Mouse (Mus musculus) stomach, embryonic 14.5 days (tissue): ENCODE data around the gene Dst. TPM values are rescaled to one million over a fixed set of nuclear protein-coding genes. Genes with fewer than 3 reads are reported as not detected.
A peak's percentile ranks its signal among the peaks of the same experiment; 100 is the strongest.

Experiments
- ATAC-seq: fragments of 200-750 bp; cut with Nextera tagmentation; 2 replicates; pipeline ENCODE4 v1.8.0; 2017; ENCODE audit warnings: low read depth, moderate TSS enrichment; ENCODE audit not compliant: insufficient number of reproducible peaks, insufficient read depth, low FRiP score
- H3K27ac ChIP-seq: fragments of 300-500 bp; sonication (generic); 2 replicates; pipeline ENCODE4 v1.5.1; 2014; ENCODE audit warnings: mild to moderate bottlenecking, low read length, moderate library complexity, mixed read lengths
- H3K27me3 ChIP-seq: fragments of 300-500 bp; sonication (generic); 2 replicates; pipeline ENCODE4 v1.6.1; 2014; ENCODE audit warnings: low read length, control low read depth, mixed read lengths; ENCODE audit not compliant: control insufficient read depth, insufficient read depth
- H3K36me3 ChIP-seq: fragments of 300-500 bp; sonication (generic); 2 replicates; pipeline ENCODE4 v1.6.1; 2014; ENCODE audit warnings: mild to moderate bottlenecking, control low read depth, low read length, moderate library complexity, mixed read lengths; ENCODE audit not compliant: control insufficient read depth, insufficient read depth
- H3K4me1 ChIP-seq: fragments of 300-500 bp; sonication (generic); 2 replicates; pipeline ENCODE4 v1.6.1; 2014; ENCODE audit warnings: low read length, control low read depth, mixed read lengths; ENCODE audit not compliant: control insufficient read depth, insufficient read depth
- H3K4me2 ChIP-seq: fragments of 300-500 bp; sonication (generic); replicated peaks from 2 replicates; pipeline ENCODE4 v1.6.1; 2014; ENCODE audit warnings: low read depth, low read length, control low read depth
- H3K4me3 ChIP-seq: fragments of 300-500 bp; sonication (generic); 2 replicates; pipeline ENCODE4 v1.5.1; 2014; ENCODE audit warnings: low read depth, low read length, control low read depth
- H3K9ac ChIP-seq: fragments of 300-500 bp; sonication (generic); replicated peaks from 2 replicates; pipeline ENCODE4 v1.6.1; 2014; ENCODE audit warnings: low read depth, mild to moderate bottlenecking, control low read depth, low read length, moderate library complexity, mixed read lengths
- H3K9me3 ChIP-seq: fragments of 300-500 bp; sonication (generic); 2 replicates; pipeline ENCODE4 v1.6.1; 2016; ENCODE audit warnings: low read depth, low read length, control low read depth; ENCODE audit not compliant: control insufficient read depth
- WGBS: fragments of 180-500 bp; shearing (Covaris S2); extraction: QIAGEN DNeasy Blood & Tissue Kit; methylation state at CpG from one replicate; pipeline ENCODE4 v1.1.7; 2014; 5-methylcytosine and 5-hydroxymethylcytosine counted together
- polyA plus RNA-seq: library from polyadenylated mRNA; unstranded; fragments of >200 nt; fragmentation: Nextera tagmentation; extraction: Ambion mirVana; gene quantifications from 2 replicates; pipeline ENCODE4 v1.2.1, GENCODE M21; 2014

The Dst gene
- polyA plus RNA-seq, 1 experiment from 2014 or later: 42.0 TPM

DNA sequence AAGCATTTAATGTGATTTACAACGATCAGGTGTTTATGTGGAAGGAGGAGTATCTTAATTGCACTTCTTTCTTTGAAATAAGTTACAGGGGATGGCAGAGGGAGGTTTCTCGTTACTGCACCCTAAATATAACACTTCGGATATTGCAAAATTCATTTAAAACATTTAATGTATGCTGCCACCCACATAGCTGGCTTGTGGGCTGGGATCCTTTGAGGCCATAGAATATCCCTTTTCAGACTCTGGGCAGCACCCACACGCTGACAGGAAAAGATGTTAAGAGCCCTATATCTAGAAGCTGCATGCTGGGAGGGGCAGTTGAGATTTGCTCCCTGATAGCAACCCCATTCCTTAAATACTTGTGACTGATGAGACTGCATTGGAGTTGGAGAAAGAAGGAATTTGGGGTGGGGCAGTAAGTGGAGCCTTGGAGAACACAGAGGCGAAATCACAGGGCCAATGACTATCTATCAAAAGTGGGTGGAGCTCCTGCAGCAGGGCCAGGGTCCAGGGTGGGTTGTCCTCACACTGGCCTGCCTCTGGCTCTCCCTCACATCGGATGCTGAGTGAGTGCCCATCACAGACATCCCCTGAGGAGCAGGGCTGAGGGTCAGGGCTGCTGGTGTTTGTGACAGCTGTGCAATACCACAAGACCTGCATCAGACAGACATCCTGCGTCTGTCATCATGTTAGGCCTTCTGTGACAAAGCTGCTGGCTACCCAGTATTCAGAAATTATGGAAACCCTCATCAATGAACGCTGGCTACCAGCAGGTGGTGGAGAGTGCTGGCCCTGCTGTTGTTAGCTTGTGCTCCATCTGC lies 133.1 kb downstream of the Dst start:
- WGBS: 37% methylated on average over 8 of the region's 8 CpGs
- Histone ChIP-seq H3K4me1 (no peaks in the 10 kb centered on the region), H3K4me2 (no peak overlapping the region), H3K4me3 (no peak overlapping the region), H3K27ac (no peak overlapping the region), H3K9ac (no peak overlapping the region), H3K9me3 (no peaks in the 10 kb centered on the region), H3K27me3 (no peaks in the 10 kb centered on the region), H3K36me3 (no peaks in the 10 kb centered on the region)
- peak; percentile 53; the same call in 1 of the 2 replicates for ATAC-seq

DNA sequence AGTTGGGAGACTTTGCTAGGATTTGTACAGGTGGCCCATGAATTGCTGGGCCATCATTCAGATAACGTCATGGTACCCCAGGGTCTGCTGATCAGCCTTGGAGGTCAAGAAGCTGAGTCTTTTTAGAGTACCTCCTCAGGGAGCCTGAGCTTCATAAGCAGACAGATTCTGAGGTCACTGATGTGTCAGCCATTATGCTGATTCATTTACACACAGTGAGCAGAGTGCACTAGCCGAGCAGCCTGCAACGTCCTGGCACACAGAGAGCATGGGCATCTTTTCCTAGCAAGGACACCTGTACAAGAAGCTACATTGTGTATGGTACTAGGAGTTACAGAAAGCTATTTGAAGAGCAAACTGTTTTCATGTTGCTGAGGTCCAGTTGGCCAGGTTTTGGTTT lies 134.3 kb downstream of the Dst start:
- H3K9me3 ChIP-seq: no peaks in the 10 kb centered on the region
- H3K27me3 ChIP-seq: no peaks in the 10 kb centered on the region
- H3K27ac ChIP-seq: no peak overlapping the region
- H3K4me1 ChIP-seq: no peaks in the 10 kb centered on the region
- no peak for ATAC-seq
- H3K4me2 ChIP-seq: no peak overlapping the region
- no peak overlapping the region for H3K9ac ChIP-seq
- WGBS: 54% methylated on average over 3 of the region's 3 CpGs
- H3K36me3 ChIP-seq: no peaks in the 10 kb centered on the region
- H3K4me3 ChIP-seq: no peak overlapping the region

DNA sequence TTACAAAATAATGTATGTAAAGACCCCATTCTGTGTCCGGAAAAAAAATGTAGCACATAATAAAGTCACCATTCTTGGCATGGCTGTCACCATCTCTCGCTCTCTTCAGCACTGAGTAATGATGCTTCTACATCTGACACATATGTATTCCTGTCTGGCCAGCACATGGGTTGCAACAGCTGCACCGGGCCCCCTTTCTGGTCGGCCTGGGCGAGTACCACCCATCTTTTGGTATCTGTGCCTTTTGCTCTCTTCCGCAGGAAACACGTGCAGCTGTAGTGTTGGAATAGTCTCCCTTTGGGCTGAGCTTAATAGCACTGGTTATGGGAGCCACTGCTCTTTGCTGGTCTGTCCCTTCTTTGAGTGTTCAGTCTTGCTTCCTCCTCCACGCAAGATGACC lies 135.3 kb downstream of the Dst start:
- Histone ChIP-seq H3K36me3 (no peaks in the 10 kb centered on the region), H3K27ac (no peak overlapping the region), H3K4me1 (no peaks in the 10 kb centered on the region), H3K9me3 (no peaks in the 10 kb centered on the region), H3K4me2 (no peak overlapping the region), H3K9ac (no peak overlapping the region), H3K4me3 (no peak overlapping the region), H3K27me3 (no peaks in the 10 kb centered on the region)
- WGBS: 76% methylated on average over 8 of the region's 8 CpGs
- no peak for ATAC-seq

DNA sequence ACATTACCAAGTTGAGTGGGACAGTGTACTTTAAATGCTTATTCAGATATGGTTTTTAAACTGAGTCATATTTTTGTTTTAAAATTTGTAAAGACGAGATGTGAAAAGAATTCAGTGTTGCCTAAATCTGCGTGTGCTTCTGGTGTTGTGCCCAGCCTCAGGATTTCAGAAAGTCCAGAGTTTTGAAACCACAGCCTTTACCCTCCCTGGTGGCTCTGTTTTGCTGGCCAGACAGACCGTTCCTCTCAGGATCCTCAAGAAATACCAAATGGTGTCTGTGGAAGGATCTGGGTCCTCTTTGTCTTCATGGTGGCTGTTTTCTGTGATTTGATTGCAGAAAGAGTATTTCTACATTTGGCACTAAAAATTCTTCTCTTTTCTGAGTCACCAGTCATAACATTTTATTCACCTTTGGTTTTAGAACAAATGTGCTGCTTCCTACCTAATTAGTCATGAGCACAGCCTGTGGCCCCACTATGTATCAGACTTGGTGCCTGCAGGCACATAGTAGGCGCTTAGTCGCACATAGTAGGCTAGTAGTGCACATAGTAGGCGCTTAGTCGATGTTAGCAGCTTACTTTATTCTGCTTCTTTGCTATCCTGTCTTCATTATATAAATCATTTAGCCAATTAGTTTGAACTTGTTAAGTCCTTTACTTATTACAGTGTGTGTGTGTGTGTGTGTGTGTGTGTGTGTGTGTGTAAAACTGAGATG lies 136.0 kb downstream of the Dst start:
- H3K4me1 ChIP-seq: no peaks in the 10 kb centered on the region
- WGBS: 89% methylated on average over 7 of the region's 7 CpGs

DNA sequence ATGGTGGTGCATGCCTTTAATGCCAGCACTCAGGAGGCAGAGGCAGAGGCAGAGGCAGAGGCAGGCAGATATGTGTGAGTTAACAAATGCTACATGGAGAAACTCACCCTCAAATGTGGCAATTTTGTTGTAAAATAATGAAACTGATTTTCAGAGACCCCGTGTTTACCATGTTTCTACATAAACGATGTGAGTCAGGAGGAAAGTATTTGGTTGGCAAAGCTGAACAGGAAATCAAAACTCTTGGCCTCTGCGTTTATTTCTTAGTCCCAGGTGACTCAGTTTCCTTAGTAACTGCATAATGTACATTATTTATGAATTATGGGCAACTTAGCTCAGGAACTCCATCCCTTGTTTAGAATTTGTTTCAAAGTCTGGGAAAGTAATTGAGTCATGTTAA lies 136.7 kb downstream of the Dst start:
- Histone ChIP-seq H3K9me3 (no peaks in the 10 kb centered on the region), H3K9ac (no peak overlapping the region), H3K4me2 (no peak overlapping the region), H3K27ac (no peak overlapping the region), H3K27me3 (no peaks in the 10 kb centered on the region), H3K4me3 (no peak overlapping the region), H3K4me1 (no peaks in the 10 kb centered on the region), H3K36me3 (no peaks in the 10 kb centered on the region)
- ATAC-seq: no peak
- 59% methylated on average over 3 of the region's 3 CpGs for WGBS

More for the DNA sequence above, 136.0 kb downstream of the Dst start:
- ATAC-seq: no peak
- no peak overlapping the region for H3K4me2 ChIP-seq
- no peaks in the 10 kb centered on the region for H3K36me3 ChIP-seq
- H3K27ac ChIP-seq: no peak overlapping the region
- H3K4me3 ChIP-seq: no peak overlapping the region
- H3K27me3 ChIP-seq: no peaks in the 10 kb centered on the region
- no peaks in the 10 kb centered on the region for H3K9me3 ChIP-seq
- H3K9ac ChIP-seq: no peak overlapping the region

DNA sequence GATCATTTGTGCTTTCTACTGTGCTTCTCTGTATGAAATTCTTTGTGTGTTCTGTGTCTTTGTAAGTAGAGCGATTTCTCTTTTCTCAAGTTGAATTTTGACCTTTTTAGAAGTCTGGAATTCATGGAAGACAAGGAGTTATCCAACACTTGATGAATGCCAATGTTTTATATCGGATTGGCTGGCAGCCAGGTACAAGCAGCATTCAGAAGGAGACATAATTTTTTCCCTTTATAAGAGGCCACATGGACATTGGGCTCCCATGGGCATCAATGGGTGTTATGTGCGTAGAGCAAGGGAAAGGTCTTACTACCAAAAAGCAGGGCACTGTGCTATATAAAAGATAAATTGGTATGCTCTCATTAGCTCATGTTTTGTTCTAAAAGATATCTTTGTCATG lies 139.3 kb downstream of the Dst start:
- WGBS: 79% methylated on average over 3 of the region's 3 CpGs

DNA sequence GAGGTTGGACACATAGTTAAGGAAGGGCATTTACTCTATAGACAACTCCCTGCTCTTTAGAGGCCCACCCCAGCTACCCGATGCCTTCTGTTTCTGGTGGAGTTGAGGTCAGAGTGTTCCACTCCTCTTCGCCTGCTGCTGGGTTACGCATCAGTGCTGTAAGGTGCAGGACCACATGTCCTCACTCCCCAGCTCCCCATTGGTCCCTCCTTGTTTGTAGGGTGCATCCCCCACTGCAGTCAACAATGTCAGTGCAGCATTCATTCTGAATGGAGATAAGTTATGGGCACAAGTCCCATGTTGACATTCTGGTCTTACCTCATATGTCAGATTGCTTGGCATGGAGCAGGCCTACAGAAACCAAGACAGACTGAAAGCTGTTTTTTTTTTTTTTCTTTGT lies 143.2 kb downstream of the Dst start:
- 91% methylated on average over 3 of the region's 3 CpGs for WGBS
- ATAC-seq: no peak
- Histone ChIP-seq H3K36me3 (no peaks in the 10 kb centered on the region), H3K4me2 (no peak overlapping the region), H3K9me3 (no peaks in the 10 kb centered on the region), H3K27ac (no peak overlapping the region), H3K4me3 (no peak overlapping the region), H3K4me1 (no peaks in the 10 kb centered on the region), H3K9ac (no peak overlapping the region), H3K27me3 (no peaks in the 10 kb centered on the region)

More for the DNA sequence above, 139.3 kb downstream of the Dst start:
- H3K36me3 ChIP-seq: no peaks in the 10 kb centered on the region
- H3K4me3 ChIP-seq: no peak overlapping the region
- no peaks in the 10 kb centered on the region for H3K4me1 ChIP-seq
- no peak overlapping the region for H3K27ac ChIP-seq
- H3K9me3 ChIP-seq: no peaks in the 10 kb centered on the region
- no peak overlapping the region for H3K9ac ChIP-seq
- no peak overlapping the region for H3K4me2 ChIP-seq
- H3K27me3 ChIP-seq: no peaks in the 10 kb centered on the region
- no peak for ATAC-seq

DNA sequence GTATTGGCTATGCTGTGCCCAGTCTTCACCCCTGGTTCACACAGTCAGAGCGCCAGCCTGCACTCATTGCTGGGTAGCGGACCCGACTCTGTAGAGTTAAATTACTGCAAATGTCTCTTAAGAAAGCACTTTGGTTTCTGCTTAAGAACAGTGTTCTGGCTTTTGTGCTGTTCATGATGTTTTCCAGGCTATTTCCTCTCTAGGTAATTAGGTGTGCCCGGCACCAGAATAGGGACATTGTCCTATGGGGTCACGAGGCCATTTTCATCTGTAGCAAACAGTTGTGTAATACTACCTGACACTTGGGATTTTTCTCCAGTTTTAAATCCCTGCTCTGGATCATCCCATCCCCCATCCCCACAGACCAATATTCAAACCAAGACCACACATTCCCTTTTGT lies 144.4 kb downstream of the Dst start:
- Histone ChIP-seq H3K4me3 (no peak overlapping the region), H3K36me3 (no peaks in the 10 kb centered on the region), H3K4me1 (no peaks in the 10 kb centered on the region), H3K9me3 (no peaks in the 10 kb centered on the region), H3K27ac (no peak overlapping the region), H3K27me3 (no peaks in the 10 kb centered on the region), H3K9ac (no peak overlapping the region), H3K4me2 (no peak overlapping the region)
- WGBS: 74% methylated on average over 5 of the region's 5 CpGs
- no peak for ATAC-seq
